Mouse (Mus musculus): ENCODE results near the gene B4galt1. TPM values are rescaled to one million over a fixed set of nuclear protein-coding genes. Genes with fewer than 3 reads are reported as not detected.
A peak's percentile ranks its signal among the peaks of the same experiment; 100 is the strongest.

The B4galt1 gene
- total RNA-seq, 1 experiment from 2014 or later, result 28.5 TPM

DNA sequence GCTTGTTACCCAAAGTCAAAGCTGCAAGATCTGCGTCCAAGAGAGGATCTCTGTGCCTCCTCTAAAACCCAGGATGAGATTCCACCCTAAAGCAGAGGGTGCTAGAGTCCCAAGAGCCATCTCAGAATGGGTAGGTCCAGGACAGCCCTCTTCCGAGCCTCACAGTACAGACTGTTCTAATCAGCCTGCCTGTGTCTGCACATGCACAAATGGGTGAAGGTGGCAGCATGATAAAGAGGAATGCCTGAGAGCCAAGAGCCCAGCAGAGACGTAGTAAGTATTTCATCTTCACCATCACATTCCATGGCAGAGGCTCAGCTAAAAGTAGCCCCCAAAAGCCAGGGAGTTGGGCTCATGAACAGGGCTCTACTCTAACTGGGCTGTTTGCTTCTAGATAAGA lies 4.3 kb downstream of the B4galt1 start:
- no peak for ATAC-seq (replicated peaks in 1 of 2; ENCODE audit: insufficient read depth in 1 of 2, low FRiP score in 2 of 2, low TSS enrichment in 1 of 2, low read depth in 1 of 2, poor library complexity in 2 of 2, severe bottlenecking in 2 of 2)

DNA sequence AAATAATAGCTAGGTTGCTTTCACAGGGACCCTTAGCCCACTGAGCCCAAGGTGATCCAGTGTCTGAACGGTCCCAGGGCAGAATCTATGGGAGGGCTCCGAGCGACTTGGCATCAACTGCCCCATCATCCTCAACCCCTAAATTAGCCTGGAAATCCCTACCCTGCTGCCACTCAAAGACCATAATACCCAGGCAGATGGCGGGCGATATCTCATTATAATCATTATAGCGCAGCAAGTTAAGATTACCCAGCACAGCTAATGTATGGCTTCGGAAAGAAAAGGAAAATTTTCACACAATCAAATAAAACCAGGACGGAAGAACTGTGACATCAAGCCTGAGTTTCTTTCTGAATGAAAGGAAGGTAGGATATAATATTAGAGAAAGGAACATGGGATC lies 5.6 kb downstream of the B4galt1 start:
- ATAC-seq (replicated peaks in 1 of 2; ENCODE audit: insufficient read depth in 1 of 2, low FRiP score in 2 of 2, low TSS enrichment in 1 of 2, low read depth in 1 of 2, poor library complexity in 2 of 2, severe bottlenecking in 2 of 2), result no peak

DNA sequence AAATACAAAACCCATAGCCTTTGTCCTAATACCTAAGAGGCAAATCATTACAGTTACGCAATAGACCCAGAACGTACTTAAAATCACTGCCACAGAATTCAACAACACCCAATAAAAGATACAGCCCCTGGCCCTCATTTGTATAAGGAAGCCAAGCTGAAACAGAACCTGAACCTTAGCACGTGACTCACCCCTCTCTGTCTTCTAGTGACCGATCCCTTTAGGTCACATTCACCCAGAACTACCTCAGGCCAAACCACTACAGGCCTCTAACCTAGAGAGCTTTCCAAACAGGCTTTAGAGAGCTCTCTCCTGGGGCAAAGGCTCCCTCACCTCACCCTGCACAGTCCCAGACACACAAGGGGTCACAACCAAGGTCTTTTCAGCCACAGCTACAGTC lies 6.6 kb downstream of the B4galt1 start:
- ATAC-seq (replicated peaks in 1 of 2; ENCODE audit: insufficient read depth in 1 of 2, low FRiP score in 2 of 2, low TSS enrichment in 1 of 2, low read depth in 1 of 2, poor library complexity in 2 of 2, severe bottlenecking in 2 of 2), result no peak

DNA sequence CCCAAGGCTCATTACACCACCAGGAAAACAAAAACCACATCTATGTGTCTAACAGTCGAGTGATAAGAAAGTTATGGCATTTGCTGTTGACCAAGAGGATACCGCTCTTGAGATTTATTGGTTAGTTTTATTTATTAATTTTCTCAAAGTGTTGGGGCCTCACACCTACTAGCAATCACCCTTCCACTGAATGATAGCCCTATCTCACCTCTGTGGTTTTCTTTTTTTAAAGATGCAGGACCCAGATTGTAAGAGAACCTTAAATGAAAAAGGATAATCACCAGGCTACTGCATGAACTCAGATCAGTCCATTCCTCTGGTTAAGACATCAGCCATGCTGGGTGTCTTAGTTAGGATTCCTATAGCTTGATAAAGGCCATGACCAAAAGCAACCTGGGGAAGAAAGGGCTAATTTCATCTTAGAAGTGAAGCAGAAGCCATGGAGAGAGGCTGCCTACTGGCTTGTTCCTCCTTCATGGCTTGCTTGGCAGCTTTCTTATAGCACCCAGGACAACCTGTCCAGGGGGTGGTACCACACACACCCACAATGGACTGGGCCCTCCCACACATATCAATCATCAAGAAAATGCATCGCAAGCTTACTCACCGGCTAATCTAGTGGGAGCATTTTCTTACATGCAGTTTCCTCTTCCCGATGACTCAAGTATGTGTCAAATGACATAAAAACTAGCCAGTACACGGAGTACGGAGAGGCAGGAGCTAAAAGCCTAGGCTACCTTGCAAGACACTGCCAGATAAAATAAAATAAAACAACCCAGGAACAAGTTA lies 7.5 kb downstream of the B4galt1 start:
- ATAC-seq (replicated peaks in 1 of 2; ENCODE audit: insufficient read depth in 1 of 2, low FRiP score in 2 of 2, low TSS enrichment in 1 of 2, low read depth in 1 of 2, poor library complexity in 2 of 2, severe bottlenecking in 2 of 2), result no peak

DNA sequence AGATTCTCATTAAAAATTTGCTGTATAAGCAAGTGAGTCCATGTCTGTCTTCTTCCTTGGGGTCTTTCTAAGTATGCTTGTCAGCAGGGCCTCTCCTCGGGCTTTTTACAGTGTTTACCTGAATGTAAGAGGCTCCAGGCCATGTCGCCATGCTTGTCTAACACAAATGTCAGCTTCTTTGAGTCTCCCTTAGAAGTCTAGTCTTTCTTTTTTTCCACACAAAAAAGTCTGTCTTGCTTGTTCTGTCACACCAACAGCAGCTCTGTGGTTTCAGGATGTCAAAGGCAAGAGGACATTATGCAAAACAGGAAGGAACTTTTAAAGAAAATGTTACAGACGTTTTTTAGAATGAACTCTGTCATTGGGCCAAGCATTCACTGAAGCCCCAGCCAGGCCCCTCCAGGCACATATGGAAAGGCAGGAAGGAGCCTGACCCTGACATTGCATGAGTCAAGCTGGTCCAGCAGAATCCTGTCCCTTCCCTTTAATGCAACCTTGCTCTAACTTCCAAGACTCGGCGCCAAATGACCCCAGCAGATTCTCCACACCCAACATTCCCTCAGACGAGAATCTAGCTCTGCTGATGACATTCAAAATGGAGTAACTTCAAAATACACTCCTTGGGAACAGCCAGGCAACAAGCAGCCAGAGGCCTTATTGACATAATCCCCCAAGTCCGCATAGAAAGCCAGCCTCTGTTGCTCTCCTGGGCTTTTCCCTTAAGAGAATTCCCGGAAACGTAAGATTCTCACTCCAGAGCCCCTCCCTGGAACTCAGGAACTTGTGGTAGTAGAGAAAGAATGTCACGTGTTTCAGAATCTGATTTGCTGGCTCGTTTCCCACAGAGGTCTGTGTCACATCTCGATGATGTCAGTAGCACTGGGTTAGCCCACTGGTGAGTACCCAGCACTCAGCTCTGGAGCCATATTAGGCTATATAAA lies 8.7 kb downstream of the B4galt1 start:
- peak in 1 of 2 experiments; percentile 16; a peak in 1 of 4 replicates for ATAC-seq (replicated peaks in 1 of 2; ENCODE audit: insufficient read depth in 1 of 2, low FRiP score in 2 of 2, low TSS enrichment in 1 of 2, low read depth in 1 of 2, poor library complexity in 2 of 2, severe bottlenecking in 2 of 2)

DNA sequence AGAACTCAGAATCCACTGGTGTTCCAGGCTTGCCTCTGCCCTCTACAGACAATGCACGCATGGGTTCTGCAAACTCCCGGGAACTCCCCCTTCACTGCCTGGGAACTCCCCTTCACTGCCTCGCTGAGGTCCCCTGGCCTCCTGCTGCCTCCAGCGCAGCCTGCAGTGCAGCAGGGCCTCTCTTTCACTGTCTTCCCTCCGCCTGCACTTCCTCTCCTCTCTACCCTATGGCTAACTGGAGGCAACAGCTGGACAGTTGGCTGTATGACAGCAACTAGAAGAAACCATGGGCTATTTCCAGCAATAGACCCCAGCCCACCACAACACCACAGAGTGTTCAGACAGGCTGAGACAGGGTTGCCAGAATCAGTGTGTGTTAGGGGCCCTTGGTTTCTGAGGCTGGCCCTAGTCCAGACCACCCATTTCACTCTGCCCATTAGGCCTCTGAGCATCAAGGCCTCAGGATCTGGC lies 9.5 kb downstream of the B4galt1 start:
- peak; percentile 74 to 81 for ATAC-seq (replicated peaks in 1 of 2; ENCODE audit: insufficient read depth in 1 of 2, low FRiP score in 2 of 2, low TSS enrichment in 1 of 2, low read depth in 1 of 2, poor library complexity in 2 of 2, severe bottlenecking in 2 of 2)

DNA sequence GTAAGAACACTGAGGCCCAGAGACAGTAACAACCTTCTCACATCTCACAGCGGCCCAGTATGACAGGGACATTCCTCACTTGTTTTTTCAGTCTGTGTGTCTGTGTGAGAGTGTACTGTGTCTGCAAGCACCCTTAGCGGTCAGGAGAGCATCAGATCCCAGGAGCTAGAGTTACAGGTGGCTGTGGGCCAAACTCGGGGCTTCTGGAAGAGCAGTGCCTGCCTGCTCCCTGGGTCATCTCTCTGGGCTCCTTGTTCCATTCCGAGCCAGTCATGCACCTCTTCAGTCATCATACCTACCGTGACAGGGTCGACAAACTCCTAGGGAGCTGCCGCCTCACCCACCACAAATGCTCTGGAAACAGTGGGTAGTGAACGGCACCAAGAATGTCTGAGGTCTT lies 10.1 kb downstream of the B4galt1 start:
- 0 out of 4 replicates have a peak, but pooled peaks of 1 of the 2 experiments have one; percentile 6 for ATAC-seq (replicated peaks in 1 of 2; ENCODE audit: insufficient read depth in 1 of 2, low FRiP score in 2 of 2, low TSS enrichment in 1 of 2, low read depth in 1 of 2, poor library complexity in 2 of 2, severe bottlenecking in 2 of 2)

DNA sequence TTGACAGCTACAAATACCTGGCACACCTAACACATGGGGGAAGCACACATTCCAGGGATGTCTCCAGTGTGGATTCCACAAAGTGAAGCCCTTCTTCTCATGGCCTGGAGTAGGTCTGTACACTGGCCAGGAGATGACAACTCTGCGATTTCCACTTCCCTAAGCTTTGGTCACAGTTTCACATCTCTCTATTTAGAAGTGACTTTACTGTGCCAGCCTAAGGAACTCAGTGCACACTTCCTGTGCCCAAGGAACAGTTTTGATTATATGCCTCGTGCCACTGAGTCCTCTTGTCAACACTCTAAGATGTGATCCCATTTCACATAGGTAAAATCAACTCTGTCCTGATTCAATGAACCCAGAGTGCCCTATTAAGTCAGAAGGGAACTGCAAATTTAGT lies 13.4 kb downstream of the B4galt1 start:
- ATAC-seq (replicated peaks in 1 of 2; ENCODE audit: insufficient read depth in 1 of 2, low FRiP score in 2 of 2, low TSS enrichment in 1 of 2, low read depth in 1 of 2, poor library complexity in 2 of 2, severe bottlenecking in 2 of 2), result no peak

DNA sequence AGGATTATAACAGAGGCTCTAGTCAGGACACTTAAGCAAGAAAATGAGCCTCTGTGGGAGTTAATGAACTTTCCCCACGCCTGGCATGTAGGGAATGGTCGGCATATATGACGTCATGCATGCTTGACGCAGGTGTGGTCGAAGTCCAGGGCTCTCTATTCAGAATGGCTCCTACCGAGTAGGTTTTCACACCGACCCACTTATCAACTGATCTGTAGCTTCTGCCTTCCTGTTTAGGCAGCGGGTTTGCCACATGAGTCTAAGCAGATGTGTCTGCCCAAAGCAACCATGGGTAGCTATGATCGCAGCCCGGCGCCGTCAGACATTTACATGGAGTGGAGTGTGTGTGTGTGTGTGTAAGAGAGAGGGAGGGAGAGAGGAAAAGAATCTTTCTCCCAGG lies 14.6 kb downstream of the B4galt1 start:
- ATAC-seq (replicated peaks in 1 of 2; ENCODE audit: insufficient read depth in 1 of 2, low FRiP score in 2 of 2, low TSS enrichment in 1 of 2, low read depth in 1 of 2, poor library complexity in 2 of 2, severe bottlenecking in 2 of 2), result no peak

DNA sequence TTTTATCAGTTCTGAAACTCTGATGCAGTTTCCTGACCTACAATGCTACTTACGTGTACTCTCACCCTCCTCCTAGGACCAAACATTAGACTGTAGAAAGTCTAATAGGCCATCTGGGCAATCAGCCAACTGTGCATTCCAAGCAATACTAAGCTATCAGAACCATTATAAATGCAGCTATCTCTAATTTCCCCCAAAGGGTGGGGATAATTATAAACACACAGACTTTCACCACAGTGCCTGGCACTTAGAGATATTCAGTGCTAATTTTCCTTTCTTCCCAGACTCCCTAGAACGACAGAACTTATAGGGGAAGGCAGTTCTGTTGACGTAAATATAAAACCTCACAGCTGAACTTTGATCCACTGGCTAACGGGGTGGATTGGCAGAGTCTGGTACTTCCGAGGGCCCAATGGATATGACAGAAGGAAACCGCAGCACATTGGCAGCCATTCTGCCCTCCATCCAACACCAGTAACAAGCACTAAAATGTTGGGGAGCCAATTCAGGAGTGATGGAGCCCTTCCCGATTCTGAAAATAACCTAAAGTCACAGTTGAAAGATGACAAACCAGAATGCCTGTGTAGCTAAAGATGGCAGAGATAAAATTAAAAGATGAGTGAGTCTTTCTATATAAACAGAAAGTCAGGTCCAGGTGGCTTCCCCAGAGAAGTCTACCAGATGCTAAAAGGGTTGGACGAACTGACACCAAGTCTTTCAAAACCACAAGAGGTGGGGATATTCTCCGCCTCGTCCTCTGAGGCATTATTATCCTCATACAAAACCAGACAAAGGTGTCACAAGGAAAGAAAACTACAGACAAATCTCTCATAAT lies 16.1 kb downstream of the B4galt1 start:
- peak in 1 of 2 experiments; percentile 26; a peak in 1 of 4 replicates for ATAC-seq (replicated peaks in 1 of 2; ENCODE audit: insufficient read depth in 1 of 2, low FRiP score in 2 of 2, low TSS enrichment in 1 of 2, low read depth in 1 of 2, poor library complexity in 2 of 2, severe bottlenecking in 2 of 2)

DNA sequence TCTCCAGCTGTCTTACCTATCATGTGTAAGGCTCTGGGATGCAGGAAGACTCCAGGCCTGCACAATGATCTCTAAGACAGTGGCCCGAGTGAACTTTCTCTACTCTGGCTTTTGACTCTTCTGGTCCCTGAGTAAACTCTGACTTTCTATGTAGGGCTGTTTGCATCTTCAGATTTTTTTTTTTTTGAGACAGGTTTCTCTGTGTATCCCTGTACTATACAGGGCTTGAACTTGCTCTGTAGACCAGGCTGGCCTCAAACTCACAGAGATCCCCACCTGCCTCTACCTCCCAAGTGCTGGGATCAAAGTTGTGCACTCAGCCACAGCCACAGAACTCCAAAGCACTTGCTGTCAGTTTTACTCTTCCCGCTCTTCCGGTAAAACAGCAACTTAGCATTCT lies 16.8 kb downstream of the B4galt1 start:
- no peak for ATAC-seq (replicated peaks in 1 of 2; ENCODE audit: insufficient read depth in 1 of 2, low FRiP score in 2 of 2, low TSS enrichment in 1 of 2, low read depth in 1 of 2, poor library complexity in 2 of 2, severe bottlenecking in 2 of 2)

DNA sequence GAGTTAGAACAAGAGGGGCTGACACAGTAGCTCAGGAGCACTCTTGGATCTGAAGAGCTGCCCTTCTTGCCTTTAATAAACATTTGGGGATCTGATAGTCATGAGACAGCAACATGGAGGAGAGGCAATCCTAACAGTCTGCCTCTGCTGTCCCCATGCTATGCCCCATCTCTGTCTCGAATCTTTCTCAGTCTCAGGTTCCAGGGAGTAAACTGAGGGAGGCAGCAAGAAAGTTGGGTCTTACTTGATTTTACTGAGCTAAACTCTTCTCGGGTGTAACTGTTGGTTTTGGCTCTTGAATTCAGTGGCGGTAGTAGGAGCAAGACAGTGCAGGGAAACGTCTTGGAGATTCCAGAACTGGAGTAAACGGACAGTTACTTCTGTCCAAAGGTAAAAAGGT lies 18.9 kb downstream of the B4galt1 start:
- ATAC-seq (replicated peaks in 1 of 2; ENCODE audit: insufficient read depth in 1 of 2, low FRiP score in 2 of 2, low TSS enrichment in 1 of 2, low read depth in 1 of 2, poor library complexity in 2 of 2, severe bottlenecking in 2 of 2), result no peak

DNA sequence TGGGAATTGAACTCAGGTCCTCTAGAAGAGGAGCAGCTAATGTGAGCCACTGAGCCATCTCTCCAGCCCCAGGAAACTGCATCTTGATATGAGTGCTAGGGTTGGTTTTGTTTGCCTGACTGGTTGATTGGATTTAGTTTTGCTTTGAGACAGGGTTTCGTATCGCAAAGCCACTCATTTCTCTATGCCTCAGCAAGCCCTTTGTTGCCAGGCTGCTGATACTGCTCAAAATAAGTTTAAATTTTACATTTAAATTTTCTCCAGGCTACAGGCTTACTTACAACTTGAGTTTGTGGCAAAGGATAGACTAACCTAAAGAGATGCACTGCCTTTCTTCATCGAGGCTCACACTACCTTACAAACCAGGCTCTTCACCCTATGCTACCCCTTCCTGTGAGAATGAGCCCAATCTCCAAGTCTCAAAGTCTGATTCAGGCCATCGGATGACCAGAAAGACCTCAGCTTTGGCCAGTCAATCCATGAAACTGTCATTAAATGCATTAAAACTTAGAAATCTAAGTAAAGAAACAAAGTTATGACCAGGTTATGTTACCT lies 19.5 kb downstream of the B4galt1 start:
- no peak for ATAC-seq (replicated peaks in 1 of 2; ENCODE audit: insufficient read depth in 1 of 2, low FRiP score in 2 of 2, low TSS enrichment in 1 of 2, low read depth in 1 of 2, poor library complexity in 2 of 2, severe bottlenecking in 2 of 2)

DNA sequence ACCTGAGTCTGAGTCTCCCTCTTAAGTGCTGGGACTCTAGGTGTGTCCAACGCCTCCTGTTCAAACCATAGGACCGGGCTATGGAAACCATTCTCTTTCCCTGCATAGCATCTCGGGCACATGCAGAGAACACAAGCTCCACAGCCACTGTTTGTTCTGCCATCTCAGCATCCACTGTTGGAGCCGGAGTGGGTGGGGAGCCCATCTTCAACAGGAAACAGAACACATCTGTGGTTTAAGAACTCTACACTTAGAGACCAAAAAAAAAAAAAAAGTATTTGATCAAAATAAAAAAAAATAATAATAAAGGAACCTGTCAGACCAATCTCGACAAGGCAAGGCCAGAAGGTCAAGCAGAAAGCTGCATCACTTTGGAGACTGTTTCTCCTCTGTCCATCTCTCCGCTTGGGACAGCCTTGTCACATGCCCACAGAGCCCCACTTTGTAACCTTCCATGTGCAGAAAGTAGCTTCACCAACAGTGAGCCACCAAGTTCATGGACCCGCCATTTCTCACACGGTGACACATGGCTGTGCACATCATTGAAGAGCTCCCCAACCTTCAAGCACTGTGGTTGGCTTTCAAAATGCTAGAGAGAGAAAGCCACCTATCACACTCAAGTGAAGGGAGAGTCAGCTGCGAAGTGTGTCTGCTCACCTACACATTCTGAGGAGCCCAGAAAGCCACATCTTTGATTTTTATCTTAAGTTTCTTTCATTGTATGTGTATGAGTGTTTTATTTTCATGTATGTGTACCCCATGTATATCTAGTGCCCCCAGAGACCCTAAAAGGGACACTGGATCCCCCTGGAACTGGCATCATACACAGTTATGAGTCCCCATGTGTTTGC lies 20.2 kb downstream of the B4galt1 start:
- ATAC-seq (replicated peaks in 1 of 2; ENCODE audit: insufficient read depth in 1 of 2, low FRiP score in 2 of 2, low TSS enrichment in 1 of 2, low read depth in 1 of 2, poor library complexity in 2 of 2, severe bottlenecking in 2 of 2), result peak in 1 of 2 experiments; percentile 39; a peak in 1 of 4 replicates

DNA sequence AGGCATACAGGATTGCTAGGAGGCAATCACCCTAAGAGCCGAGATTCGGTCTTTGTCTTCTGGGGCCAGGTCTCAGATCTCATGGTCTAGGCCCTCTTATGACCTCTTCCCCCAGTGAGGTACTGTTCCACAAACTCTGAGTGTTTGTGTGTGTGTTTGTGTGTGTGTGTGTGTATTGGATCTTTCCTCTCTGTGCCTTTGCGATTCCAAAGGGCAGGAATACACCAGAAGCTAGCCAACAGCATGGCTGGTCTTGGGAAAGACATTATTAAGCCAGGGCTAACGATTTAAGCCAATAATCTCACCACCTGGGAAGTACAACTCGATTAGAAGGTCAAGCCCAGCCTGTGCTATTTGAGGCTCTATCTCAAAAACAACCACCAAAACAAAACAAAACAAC lies 23.3 kb downstream of the B4galt1 start:
- no peak for ATAC-seq (replicated peaks in 1 of 2; ENCODE audit: insufficient read depth in 1 of 2, low FRiP score in 2 of 2, low TSS enrichment in 1 of 2, low read depth in 1 of 2, poor library complexity in 2 of 2, severe bottlenecking in 2 of 2)

DNA sequence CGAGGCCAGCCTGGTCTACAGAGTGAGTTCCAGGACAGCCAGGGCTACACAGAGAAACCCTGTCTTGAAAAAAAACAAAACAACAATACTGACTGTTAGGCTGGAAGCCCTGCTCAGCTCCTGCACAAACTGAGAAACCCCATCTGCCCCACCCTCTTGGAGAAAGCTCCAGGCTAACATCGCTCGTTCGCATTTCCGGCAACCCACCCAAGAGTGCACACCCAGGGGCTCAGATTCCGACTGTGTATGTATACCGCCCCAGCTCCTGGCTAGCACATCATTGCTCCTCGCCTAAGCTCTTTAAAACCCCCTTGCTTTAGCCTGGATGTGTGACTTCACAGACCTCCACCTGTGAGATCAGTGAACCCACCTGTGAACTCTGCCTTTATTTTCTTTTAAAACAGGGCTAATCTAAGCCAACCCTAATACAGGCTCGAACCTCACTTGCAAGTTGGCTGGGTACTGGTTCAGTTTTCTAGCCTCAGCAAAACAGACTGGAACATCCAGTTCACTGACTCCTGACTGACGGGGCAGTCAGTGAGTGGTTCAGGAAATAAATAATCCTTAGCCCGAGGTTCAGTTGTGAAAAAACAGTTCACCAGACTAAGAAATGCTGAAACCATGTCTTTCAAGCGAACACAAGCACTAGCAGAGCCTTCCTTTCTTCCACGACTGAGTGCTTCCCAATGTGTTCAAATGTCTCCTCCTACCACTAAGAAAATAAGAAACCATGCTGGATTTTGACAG lies 24.0 kb downstream of the B4galt1 start:
- no peak for ATAC-seq (replicated peaks in 1 of 2; ENCODE audit: insufficient read depth in 1 of 2, low FRiP score in 2 of 2, low TSS enrichment in 1 of 2, low read depth in 1 of 2, poor library complexity in 2 of 2, severe bottlenecking in 2 of 2)

Measured in hematopoietic stem cell, adult 5-6 weeks (primary cell).